Mouse (Mus musculus) right cerebral cortex, postnatal 36 days (tissue): Measurements from ENCODE around the gene 2210407C18Rik.

Source experiments
- DNase-seq, 2 experiments: peaks; one replicate each; pipeline ENCODE4 v3.0.0; 2022; ENCODE audit warnings: low spot score in 2 of 2, mixed read lengths in 1 of 2

2210407C18Rik gene

DNA sequence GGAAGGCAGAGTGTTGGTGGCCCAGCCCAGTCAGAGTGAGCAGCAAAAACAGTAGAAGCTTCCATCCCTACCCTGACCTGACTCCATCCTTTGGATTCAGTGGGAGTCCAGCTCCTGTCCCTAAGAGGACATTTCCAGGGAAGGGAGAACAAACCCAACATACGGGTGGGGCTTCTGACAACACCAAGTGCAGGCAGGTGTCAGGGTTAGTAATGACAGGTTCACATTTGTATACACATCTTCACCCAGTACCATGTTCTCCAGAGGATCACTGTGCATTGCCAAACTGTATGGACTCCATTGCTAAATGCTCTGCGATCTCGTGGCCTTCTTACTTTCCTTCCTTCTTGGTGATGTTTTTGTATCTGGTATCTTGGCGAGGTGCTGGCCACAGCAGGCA is at the start of gene 2210407C18Rik:
2210407C18Rik (minus strand) TSS at position 101 of the 400 bp plus-strand sequence.
- DNase-seq: no peak

DNA sequence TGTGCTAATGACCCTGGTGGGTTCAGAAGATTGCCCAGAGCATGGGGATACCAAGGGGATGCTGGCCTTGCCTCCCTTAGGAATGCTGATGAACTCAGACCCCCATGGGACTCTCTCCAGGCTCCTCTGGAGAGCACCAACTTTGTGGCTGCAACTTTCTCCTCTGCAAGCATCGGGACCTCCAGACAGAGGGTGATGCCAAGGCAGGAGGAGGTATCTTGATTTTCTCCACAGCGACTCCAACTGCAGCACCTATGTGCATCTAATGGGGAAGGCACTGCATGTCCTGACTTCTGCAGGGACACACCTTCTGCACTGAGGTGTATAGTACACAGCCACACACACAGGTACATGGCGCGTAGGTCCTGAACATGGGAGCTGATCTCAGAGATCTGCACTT is 42.7 kb upstream of the 2210407C18Rik start, which contains the start of gene Olfr322:
Olfr322 (plus strand) TSS at position 187 of the 400 bp plus-strand sequence.
- DNase-seq: no peak

DNA sequence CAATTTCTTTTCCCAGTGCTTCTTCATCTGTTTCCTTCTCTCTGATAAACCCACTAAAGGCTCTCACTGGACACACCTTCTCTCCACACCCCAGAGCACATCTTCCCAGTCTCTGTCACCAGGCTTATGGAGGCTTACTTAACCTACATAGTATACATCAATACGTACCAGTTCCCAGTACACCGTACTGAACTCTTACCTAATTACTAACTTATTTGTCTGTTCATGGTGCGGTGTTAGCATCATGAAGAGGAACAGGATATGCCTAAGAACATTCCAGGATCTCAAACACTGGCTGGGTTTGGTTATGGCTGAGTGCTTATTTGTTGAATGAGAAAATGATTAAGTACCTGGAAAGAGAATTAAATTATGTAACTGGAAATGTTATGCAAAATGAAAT is 39.3 kb upstream of the 2210407C18Rik start:
- no peak for DNase-seq

DNA sequence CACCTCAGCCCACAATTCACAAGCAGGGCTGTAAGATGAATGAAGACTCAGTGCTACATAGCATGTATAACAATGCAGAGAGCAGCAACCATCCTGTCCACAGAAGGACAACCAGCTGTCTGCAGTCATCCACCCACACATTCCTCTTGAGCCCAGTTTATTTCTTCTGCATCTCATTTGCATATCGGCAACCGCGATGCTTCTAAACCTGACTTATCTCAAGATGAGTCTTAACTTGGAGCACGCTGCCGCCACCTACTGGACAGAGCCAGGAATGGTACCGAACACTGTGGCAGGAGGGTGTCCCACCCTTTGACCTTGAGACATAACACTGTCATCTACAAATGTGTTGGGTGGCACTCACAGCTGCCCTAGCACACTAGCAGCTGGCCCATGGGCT is 27.5 kb upstream of the 2210407C18Rik start:
- DNase-seq: peak in 1 of 2 experiments; percentile 10

DNA sequence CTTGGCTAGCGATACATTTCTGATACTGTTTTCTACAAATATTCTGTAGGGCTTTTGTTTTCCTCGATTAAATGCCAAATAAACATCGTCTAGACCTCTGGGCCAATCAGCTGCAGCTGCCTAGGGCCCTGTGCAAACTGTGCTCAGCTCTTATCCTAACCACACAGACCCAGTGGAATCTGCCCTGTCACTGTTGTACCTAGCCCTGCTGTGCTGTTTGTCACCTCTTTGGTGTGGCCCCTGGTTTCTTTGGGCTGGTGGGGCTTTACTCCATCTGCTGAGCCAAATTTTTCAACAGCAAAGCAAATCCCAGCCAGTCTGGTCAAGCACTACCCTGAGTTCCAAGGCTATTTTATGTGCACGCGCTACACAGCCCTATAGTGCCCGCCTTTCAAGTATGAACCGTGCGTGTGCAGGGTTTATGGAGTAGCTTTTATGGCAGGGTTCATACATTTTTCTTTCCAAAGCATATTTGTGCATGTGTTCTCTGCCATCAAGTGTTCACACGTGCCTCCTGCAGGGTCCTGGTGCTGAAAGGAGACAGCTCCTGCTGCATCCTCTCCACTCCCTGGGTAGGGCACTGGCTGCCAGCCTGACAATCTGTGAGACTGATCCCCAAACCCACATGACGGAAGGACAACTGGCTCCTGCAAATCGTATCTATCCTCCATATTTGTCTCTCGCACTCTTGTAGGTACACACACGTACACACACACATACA is 25.9 kb upstream of the 2210407C18Rik start:
- DNase-seq: no peak

DNA sequence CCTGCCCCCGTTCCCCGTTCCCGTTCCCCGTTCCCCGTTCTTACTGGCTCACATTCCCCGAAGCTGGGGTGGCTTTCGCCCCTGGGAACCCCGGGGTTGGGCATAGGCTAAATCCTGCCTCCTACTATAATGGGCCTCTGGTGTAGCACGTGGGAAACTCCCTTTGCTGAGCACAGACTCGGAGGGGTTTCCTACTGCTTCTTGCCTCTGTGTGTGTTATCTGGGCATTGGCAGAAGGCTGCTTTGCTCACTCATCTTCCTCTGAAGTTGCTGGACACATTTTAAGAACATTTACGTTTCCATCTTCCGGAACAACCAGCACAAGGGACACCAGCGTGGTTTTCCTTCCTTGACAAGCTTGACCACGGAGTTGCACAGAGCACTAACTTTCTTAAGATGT is 25.2 kb upstream of the 2210407C18Rik start:
- no peak for DNase-seq

DNA sequence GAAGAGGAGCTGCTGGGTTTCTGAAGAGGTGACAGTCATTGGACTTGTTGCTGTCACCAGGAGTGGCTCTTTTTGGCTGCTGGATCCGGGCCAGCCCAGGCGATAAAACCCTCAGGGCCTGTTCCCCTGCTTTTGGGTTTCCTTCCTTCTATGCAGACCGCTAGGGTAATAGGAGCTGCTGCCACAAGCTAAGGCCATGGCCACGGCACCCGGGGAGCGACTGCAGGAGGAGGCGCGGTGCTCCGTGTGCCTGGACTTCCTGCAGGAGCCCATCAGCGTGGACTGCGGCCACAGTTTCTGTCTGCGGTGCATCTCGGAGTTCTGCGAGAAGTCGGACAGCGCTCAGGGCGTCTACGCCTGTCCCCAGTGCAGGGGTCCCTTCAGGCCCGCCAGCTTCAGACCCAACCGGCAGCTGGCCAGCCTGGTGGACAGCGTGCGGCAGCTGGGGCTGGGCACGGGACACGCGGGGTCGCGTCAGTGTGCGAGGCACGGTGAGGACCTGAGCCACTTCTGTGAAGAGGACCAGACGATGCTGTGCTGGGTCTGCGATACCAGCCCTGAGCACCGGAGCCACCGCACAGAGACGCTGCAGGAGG is 24.5 kb upstream of the 2210407C18Rik start, which contains the start of gene Trim58:
Trim58 (plus strand) TSS at position 194 of the 596 bp plus-strand sequence.
- no peak for DNase-seq

DNA sequence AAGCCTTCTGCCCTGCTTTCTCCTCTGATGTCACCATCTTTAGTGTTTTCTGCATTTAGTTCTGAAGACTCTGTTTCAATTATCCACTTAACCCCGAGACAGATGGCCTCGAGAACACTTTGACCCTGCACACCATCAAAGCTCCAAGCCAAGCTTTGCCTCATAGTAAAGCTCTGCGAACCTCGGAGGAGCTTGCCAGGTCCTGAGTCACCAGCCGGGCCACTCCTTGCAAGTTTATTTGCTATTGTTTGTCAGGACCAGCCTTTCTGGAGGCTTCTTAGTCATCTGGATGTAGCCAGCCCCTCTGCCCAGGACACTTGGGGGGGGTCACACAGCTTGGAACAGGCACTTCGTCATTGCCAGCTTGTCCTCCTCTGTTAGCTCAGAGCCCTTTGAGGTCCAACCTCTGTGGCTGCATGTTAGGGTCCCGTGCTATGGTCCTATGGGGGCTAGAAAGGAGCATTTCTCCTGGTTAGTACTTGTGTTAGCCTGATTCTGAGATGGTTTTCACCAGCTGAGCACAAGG is 22.4 kb upstream of the 2210407C18Rik start:
- DNase-seq: no peak

DNA sequence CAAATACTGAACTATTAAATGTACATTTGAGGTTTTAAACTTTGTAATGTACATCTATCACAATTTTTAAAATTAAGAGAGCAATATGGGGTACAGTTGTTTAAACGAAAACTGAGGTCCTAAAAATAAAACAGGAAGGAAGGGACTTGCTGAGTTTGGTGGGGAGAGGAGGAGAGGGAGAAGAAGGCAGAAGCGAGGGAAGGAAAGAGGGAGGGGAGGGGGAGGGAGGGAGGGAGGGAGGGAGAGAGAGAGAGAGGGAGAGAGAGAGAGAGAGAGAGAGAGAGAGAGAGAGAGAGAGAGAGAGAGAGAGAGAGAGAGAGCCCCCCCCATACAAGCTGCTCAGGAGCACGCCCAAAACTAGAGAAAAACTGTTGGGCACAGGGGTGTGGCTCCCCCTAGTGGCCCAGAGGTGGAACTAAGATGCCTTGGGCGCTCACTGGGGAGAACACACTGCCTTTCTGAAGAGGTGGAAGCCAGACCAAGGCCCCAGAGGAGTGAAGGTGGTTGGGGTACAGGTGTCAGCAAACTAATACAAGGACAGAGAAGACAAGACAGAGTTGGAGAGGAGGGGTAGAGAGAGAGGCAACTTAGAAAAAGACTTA is 20.6 kb upstream of the 2210407C18Rik start:
- DNase-seq: no peak

DNA sequence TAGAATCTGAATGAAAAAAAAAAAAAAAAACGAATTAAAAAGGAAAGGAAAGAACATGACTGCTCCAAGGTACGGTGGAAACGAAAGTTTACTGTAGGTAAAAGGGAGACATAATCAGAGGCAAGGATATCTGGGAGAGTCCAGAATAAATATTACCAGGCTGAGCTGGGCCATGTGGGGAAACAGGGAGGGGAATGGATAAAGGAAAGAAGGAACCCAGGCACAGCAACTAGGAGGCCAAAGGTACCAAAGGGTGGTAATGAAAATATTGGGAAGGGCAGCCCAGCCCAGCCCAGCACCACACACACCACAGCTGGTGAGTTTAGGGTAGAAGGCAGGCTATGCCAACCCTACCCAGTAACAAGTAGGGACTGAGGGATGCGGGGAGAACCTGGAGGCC is 19.0 kb upstream of the 2210407C18Rik start:
- DNase-seq: no peak

DNA sequence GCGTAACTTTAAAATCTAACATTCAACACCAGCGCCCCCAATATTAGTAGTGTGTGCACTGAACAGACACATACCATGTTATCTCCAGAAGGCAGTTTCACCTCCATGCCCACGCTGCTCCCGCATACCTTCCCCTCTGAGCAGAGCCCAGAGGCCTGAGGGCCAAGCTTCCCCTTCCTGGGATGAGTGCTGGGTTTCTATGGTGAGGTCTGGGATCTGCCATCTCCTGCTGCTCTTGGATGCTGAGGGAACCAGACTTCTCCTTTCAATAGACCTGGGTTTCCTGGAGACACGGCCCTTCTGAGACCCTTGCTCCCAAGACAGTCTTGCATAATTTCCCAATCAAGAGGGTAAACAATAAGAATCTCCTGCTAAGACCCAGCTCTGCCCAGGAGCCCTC is 14.5 kb upstream of the 2210407C18Rik start, which contains the start of gene Olfr323:
Olfr323 (minus strand) TSS at position 101 of the 400 bp plus-strand sequence.
- no peak for DNase-seq

DNA sequence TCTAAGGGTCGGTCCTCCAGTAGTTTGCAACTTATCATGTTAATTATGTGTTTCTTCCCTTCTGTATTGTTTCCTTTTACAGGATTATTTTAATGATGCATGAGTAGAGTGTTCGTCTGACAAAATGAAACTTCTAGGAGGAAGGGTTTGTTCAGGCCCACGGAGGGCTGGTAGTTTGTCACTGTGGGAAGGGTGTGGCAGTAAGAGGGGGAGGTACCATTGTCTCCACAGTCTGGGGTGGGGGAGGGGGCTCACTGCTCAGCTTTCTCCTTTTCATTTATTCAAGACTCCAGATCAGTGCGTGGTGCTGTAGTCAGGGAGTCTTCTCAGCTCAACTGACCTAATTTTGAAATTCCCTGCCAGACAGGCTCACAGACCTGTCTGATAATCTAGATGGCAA is 10.3 kb upstream of the 2210407C18Rik start:
- DNase-seq: no peak

DNA sequence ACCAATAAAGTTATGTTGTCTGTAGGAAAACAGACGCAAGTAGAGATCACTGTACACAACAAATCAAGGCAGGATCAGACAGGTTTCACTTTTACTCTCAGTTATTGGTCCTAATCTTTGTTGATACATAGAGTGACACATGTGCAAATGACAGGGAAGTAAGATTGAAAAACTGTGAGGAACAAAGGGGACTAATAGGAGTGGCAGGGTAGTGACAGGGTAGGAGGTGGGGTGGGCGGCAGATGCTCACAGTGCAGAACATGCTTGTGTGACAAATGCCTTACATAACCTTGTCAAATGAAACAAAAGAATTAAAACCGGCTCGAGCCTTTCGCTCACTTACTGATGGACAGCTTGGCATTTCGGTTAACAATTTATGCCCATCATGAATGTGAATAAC is 2.9 kb upstream of the 2210407C18Rik start:
- DNase-seq: no peak

DNA sequence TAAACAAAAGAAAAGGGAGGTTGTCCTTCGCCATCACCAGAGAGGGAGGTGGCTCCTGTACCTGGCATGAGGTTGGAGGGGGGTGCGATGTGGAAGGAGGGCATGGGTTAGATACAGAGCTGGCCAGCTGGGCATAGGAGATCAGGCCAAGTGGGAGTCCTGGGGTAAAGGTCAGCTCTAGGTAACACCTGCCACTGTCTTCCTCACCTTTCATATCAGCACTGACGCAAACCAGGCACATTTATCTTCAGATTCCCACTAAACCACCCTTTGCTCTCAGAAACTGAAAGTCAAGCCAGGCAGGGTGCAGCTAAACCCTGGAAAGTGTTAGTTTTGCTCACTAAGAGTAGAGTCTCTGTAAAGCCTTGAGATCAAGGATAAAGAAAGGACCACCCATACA is 2.5 kb upstream of the 2210407C18Rik start:
- DNase-seq: no peak

DNA sequence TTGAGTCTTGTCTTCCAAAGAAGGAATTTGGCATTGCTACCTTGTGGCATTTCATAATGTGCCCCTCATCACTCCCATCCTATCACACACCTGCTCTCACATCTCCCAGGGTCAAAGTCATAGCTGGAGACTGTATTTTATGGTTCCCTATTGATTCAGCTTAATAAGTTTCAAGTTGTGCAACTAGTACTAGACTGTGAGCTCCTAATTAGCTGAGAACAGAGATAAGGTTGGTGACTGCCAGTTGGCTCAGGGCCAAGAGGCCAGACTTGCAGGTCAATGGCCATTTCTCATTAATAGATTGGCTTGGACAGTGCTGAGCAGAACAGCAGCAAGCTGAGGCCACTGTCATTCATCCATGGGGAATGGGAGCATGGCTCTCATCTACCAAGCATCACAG is 1.3 kb downstream of the 2210407C18Rik start:
- DNase-seq: no peak

DNA sequence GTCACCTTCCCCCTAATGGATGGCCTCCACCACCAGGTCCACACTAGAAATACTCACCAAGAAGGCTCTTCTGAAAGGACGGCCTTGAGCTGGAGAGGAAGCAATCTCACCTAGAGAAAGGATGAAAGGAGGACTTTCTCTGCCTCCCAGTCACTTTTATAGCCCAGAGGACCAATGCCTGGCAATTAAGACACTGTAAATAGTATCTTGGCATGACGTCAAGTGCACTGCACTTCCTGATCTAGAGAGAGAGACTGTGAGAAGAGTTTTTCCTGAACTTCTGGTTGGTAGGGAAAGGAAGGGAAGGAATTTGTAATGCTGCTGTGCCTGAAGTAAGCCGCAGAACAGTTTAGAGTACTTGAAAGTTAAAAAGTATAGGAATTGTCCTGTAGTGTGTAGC is 2.5 kb downstream of the 2210407C18Rik start:
- DNase-seq: no peak

DNA sequence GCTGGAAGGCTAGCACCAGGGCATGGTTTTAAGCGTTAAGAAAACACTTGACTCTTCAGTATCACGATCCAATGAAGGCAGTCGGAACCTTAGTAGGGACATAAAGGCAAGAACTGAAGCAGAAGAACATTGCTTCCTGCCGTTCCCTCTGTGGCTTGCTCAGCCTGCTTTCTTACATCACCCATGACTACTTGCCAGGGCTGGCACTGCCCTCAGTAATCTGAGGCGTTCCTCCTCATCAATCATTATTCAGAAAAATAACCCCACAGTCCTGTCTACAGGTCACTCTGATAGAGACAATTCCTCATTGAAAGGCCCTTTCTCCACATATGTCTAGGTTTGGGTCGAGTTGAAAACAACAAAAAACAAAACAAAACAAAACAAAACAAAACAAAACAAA is 8.8 kb downstream of the 2210407C18Rik start:
- DNase-seq: no peak

DNA sequence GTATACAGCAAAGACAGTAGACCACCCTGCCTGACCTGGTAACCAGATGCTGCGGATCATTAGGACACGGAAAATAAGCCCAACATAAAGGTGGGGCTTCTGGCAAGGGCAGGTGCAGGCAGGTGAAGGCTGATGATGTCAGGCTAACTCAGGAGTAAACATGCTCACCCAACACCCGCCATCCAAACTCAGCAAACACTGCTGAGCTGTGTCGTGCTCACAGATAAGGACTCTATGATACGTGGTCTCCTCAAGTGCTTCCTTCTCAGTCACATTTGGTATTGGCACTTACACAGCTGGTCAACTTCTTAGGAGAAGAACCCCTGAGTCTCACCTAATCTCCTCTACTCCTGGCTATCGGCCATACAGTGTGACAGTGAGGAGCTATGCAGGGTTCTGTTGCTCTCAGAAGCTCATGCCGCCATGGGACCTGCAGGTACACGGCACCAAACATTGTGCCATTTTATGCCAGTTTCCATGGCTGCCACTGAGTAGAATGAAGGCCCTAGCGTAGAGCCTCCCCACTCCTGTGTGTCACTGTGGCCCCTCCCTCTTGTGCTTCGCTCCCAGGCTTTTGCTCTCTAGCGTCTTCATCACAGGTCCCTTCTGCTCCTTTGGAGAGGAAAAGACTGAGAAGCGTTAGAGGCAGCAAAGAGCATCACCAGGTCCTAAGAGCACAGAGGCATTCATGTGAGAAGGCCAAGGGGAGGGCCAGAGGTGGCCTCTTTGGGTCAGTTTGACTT is 9.5 kb downstream of the 2210407C18Rik start:
- no peak for DNase-seq

DNA sequence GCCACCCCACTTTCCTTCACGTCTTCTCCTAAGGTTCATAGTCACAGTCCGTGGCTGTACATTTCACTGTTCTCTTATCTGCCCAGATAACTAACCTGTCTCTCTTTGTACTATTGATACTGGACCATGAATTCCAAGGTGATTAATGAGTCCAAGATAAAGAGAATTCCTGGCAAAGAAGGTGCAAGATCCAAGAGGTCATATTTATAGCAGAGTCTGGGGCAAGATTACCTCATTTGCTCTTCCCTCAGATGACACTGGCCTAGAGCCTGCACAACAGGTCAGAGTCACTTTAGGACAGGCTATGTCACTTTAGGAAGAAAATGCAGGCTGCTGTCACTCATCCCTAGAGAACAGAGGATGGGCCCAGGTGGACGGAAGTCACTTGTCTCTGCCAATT is 10.6 kb downstream of the 2210407C18Rik start:
- no peak for DNase-seq

DNA sequence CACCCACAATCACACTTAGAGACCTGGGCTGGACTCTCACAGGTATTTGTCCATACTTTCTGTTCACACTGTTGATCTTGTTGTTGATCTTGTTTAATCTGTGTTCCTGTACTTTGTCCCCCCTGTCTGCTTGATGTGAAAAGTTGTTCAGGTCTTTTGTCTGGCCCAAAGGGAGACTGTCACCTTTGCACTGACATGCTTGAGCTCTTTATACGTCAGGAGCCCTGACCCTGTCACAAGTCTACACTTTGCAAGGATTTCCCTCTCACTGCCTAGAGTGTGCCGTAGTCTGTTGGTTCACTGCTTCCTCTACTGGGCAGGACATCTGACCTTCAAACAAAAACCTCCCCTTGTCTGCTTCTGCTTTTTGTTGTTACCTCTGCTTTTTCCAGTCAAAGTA is 11.2 kb downstream of the 2210407C18Rik start:
- DNase-seq: no peak

DNA sequence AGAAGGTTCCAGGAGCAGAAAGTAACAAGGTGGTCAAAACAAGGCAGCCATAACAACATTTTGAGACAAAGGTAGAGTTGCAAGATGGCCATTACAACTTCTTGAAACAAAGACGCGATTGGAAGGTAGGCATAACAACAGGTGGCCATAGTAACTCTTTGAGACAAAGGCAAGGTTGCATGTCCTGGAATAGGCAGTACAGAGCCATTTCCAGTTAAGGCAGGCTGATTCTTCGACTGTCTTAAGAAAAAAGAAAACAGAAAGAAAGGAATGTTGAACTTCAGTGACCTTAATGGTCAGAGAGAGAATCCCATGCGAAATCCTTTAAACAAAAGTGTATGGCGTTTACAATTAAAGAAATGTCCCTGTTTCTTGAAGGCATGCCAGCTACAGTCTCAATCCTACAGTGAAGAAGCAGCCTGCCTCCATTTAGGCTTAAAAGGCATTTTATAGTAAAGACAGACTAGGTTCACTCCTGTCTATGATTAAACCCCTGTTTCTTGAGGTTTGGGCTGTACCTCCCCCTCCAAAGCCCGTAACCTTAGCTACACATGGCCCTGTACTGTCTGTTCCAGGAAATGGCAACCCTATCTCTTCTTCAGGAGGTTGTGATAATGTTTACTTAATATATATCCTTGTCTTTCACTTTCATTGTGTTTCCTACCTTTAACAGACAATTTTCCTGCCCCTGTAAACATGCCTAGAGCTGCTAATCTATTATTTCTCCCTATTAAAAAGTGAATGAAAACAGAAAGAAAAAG is 12.9 kb downstream of the 2210407C18Rik start:
- no peak for DNase-seq
